Mouse (Mus musculus): ENCODE data around the gene Ephx1. TPM values are rescaled to one million over a fixed set of nuclear protein-coding genes. Genes with fewer than 3 reads are reported as not detected.

Gene Ephx1
- 3.6 and 4.0 TPM in 2 replicates for polyA plus RNA-seq (2015; fragmentation: Nextera tagmentation; extraction: Ambion mirVana)

GRCm38 (mm10) chr1:181020756-181021487 lies at the start of gene Ephx1:
Gene Ephx1 (minus strand): TSS chr1:181020904.
- Histone ChIP-seq H3K9me3 (no peaks in the 10 kb centered on the region), H3K4me2 (replicated peaks) (no peak within 1 kb of the TSS), H3K27ac (replicated peaks) (no peak within 1 kb of the TSS), H3K36me3 (no peaks in the 10 kb centered on the region), H3K27me3 (no peaks in the 10 kb centered on the region), H3K9ac (replicated peaks) (no peak within 1 kb of the TSS), H3K4me3 (no peak within 1 kb of the TSS), H3K4me1 (peaks cover 15% of the 10 kb centered on the region)
- WGBS, result 61% methylated on average over 5 of the region's 5 CpGs
- no peak for ATAC-seq (replicated peaks)

- Histone ChIP-seq H3K4me1 (no peaks in the 10 kb centered on the region), H3K4me2 (replicated peaks) (no peak overlapping the region), H3K27ac (replicated peaks) (no peak overlapping the region), H3K27me3 (no peaks in the 10 kb centered on the region), H3K9me3 (no peaks in the 10 kb centered on the region), H3K4me3 (no peak overlapping the region), H3K9ac (replicated peaks) (no peak overlapping the region), H3K36me3 (no peaks in the 10 kb centered on the region)
- ATAC-seq (replicated peaks), result no peak
- WGBS, result 67% methylated on average over 11 of the region's 11 CpGs
Observed at GRCm38 (mm10) chr1:181069671-181070070, 49.0 kb upstream of the Ephx1 start.

GRCm38 (mm10) chr1:181068344-181068743 lies 47.6 kb upstream of the Ephx1 start:
- Histone ChIP-seq H3K4me2 (replicated peaks) (no peak overlapping the region), H3K9me3 (no peaks in the 10 kb centered on the region), H3K27me3 (no peaks in the 10 kb centered on the region), H3K36me3 (no peaks in the 10 kb centered on the region), H3K27ac (replicated peaks) (no peak overlapping the region), H3K4me1 (no peaks in the 10 kb centered on the region), H3K4me3 (no peak overlapping the region), H3K9ac (replicated peaks) (no peak overlapping the region)
- no peak for ATAC-seq (replicated peaks)
- WGBS, result 93% methylated on average over 1 of the region's 1 CpGs

- H3K36me3 ChIP-seq, result no peaks in the 10 kb centered on the region
- no peak overlapping the region for H3K9ac ChIP-seq (replicated peaks)
- ATAC-seq (replicated peaks), result no peak
- no peaks in the 10 kb centered on the region for H3K9me3 ChIP-seq
- 83% methylated on average over 6 of the region's 6 CpGs for WGBS
- H3K27ac ChIP-seq (replicated peaks), result no peak overlapping the region
- H3K4me1 ChIP-seq, result no peaks in the 10 kb centered on the region
- H3K27me3 ChIP-seq, result no peaks in the 10 kb centered on the region
- H3K4me2 ChIP-seq (replicated peaks), result no peak overlapping the region
- no peak overlapping the region for H3K4me3 ChIP-seq
Observed at GRCm38 (mm10) chr1:181064648-181065047, 43.9 kb upstream of the Ephx1 start.

DNA sequence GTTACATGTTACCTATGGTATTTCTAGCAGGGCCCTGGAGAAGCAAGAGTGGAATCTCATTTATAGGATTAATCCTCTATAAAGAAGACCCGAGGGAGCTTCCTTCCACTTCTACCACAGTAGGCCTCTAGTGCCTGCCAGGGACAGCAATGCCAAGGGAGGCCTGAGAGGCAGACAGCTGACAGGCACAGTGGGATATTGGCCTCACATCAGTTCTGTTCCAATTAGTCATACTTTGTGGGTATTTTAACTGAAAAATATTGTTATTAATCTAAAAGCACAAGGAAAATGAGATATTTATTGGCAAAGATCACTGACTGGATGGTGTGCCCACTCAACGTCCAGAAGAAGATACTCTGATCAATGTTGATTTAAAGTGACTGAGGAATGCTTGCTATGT lies 43.3 kb upstream of the Ephx1 start:
- Histone ChIP-seq H3K27me3 (no peaks in the 10 kb centered on the region), H3K9ac (replicated peaks) (no peak overlapping the region), H3K4me2 (replicated peaks) (no peak overlapping the region), H3K4me3 (no peak overlapping the region), H3K4me1 (no peaks in the 10 kb centered on the region), H3K9me3 (no peaks in the 10 kb centered on the region), H3K27ac (replicated peaks) (no peak overlapping the region), H3K36me3 (no peaks in the 10 kb centered on the region)
- 66% methylated on average over 2 of the region's 2 CpGs for WGBS
- no peak for ATAC-seq (replicated peaks)

- H3K9me3 ChIP-seq, result no peaks in the 10 kb centered on the region
- no peaks in the 10 kb centered on the region for H3K27me3 ChIP-seq
- WGBS, result 77% methylated on average over 3 of the region's 3 CpGs
- no peak overlapping the region for H3K4me3 ChIP-seq
- H3K4me1 ChIP-seq, result no peaks in the 10 kb centered on the region
- H3K4me2 ChIP-seq (replicated peaks), result no peak overlapping the region
- H3K27ac ChIP-seq (replicated peaks), result no peak overlapping the region
- H3K9ac ChIP-seq (replicated peaks), result no peak overlapping the region
- ATAC-seq (replicated peaks), result no peak
- no peaks in the 10 kb centered on the region for H3K36me3 ChIP-seq
Observed at GRCm38 (mm10) chr1:181061784-181062485, 41.2 kb upstream of the Ephx1 start.

DNA sequence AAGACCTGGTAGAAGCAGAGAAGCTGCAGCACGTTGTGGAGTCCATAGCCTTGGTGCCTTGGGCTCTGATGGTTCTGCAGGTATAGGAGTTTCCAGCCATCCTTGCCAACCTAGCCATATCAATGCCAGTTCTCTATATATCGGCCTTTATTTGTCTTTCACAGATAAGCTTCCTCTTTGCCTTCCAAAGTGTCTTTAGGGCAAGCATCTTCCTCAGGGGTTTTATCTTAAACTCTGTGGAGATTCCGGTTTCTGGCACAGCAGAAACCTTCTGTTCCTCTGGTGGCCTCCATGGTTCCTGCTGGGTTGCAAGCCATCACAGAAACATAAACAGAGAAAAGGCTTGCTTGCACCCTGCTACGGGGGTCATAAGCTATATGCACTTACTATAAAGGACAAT lies 32.2 kb upstream of the Ephx1 start:
- H3K27ac ChIP-seq (replicated peaks), result no peak overlapping the region
- WGBS, result 84% methylated on average over 4 of the region's 4 CpGs
- H3K36me3 ChIP-seq, result no peaks in the 10 kb centered on the region
- no peak for ATAC-seq (replicated peaks)
- H3K9ac ChIP-seq (replicated peaks), result no peak overlapping the region
- no peaks in the 10 kb centered on the region for H3K4me1 ChIP-seq
- H3K9me3 ChIP-seq, result no peaks in the 10 kb centered on the region
- no peak overlapping the region for H3K4me3 ChIP-seq
- no peaks in the 10 kb centered on the region for H3K27me3 ChIP-seq
- no peak overlapping the region for H3K4me2 ChIP-seq (replicated peaks)

GRCm38 (mm10) chr1:181050937-181051336 lies 30.2 kb upstream of the Ephx1 start, which contains the start of gene 9130409I23Rik:
Gene 9130409I23Rik (plus strand): TSS chr1:181051237.
- no peak within 1 kb of the TSS for H3K4me2 ChIP-seq (replicated peaks)
- H3K36me3 ChIP-seq, result no peaks in the 10 kb centered on the region
- H3K4me3 ChIP-seq, result no peak within 1 kb of the TSS
- no peaks in the 10 kb centered on the region for H3K4me1 ChIP-seq
- H3K27me3 ChIP-seq, result no peaks in the 10 kb centered on the region
- WGBS, result 93% methylated on average over 6 of the region's 6 CpGs
- no peak within 1 kb of the TSS for H3K9ac ChIP-seq (replicated peaks)
- H3K27ac ChIP-seq (replicated peaks), result no peak within 1 kb of the TSS
- H3K9me3 ChIP-seq, result no peaks in the 10 kb centered on the region
- ATAC-seq (replicated peaks), result no peak

DNA sequence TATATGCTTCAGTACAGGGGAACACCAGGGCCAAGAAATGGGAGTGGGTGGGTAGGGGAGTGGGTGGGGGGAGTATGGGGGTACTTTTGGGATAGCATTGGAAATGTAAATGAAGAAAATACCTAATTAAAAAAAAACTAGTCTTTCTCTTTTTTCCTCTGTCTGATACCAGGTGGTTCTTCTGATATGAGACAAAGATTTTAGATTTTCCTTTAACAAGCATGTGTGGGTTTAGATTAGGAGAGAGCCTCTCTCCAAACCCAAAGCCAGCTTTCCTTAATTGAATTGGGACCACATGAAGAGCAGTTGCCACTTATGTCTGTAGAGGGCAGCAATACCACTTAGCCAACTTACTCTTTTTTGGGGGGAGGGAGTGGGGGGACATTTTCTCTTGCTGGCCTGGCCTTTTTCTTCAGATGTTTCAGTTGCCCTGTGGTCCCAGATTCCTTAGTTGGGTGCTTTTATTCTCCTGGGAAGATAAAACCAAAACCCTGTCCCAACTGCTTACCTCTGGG lies 28.7 kb upstream of the Ephx1 start:
- Histone ChIP-seq H3K36me3 (no peaks in the 10 kb centered on the region), H3K4me3 (no peak overlapping the region), H3K9ac (replicated peaks) (no peak overlapping the region), H3K4me2 (replicated peaks) (no peak overlapping the region), H3K9me3 (no peaks in the 10 kb centered on the region), H3K27ac (replicated peaks) (no peak overlapping the region), H3K27me3 (no peaks in the 10 kb centered on the region), H3K4me1 (no peaks in the 10 kb centered on the region)
- ATAC-seq (replicated peaks), result no peak

GRCm38 (mm10) chr1:181047520-181047919 lies 26.8 kb upstream of the Ephx1 start:
- WGBS, result 66% methylated on average over 1 of the region's 1 CpGs
- Histone ChIP-seq H3K4me1 (no peaks in the 10 kb centered on the region), H3K36me3 (no peaks in the 10 kb centered on the region), H3K27me3 (no peaks in the 10 kb centered on the region), H3K4me2 (replicated peaks) (no peak overlapping the region), H3K27ac (replicated peaks) (no peak overlapping the region), H3K9ac (replicated peaks) (no peak overlapping the region), H3K4me3 (no peak overlapping the region), H3K9me3 (no peaks in the 10 kb centered on the region)
- ATAC-seq (replicated peaks), result no peak

DNA sequence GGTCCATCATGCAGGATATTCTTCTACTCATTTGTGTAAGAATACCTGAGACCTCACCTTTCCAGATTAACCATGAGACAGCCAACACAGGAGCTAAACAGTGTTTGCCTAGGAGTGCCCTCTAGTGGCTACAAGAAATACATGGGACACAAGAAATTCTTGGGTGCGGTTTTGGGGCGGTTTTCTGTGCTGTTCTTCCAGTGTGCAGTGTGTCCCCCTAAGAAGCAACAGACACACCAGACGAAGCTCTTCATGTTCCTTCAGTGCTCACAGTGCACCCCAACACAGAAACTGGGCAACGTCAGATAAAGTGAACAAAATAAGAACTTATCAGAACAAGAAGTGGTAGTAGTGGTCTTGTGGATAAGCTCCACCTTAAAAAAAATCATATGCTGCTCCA lies 18.9 kb upstream of the Ephx1 start:
- no peak overlapping the region for H3K4me2 ChIP-seq (replicated peaks)
- no peak for ATAC-seq (replicated peaks)

GRCm38 (mm10) chr1:181037623-181038022 lies 16.9 kb upstream of the Ephx1 start:
- no peaks in the 10 kb centered on the region for H3K4me1 ChIP-seq
- H3K9ac ChIP-seq (replicated peaks), result no peak overlapping the region
- H3K27ac ChIP-seq (replicated peaks), result no peak overlapping the region
- no peaks in the 10 kb centered on the region for H3K27me3 ChIP-seq
- no peaks in the 10 kb centered on the region for H3K9me3 ChIP-seq
- no peaks in the 10 kb centered on the region for H3K36me3 ChIP-seq
- no peak for ATAC-seq (replicated peaks)
- 74% methylated on average over 4 of the region's 4 CpGs for WGBS
- no peak overlapping the region for H3K4me3 ChIP-seq
- H3K4me2 ChIP-seq (replicated peaks), result no peak overlapping the region

More for the DNA sequence above, 18.9 kb upstream of the Ephx1 start:
- 12% methylated on average over 4 of the region's 4 CpGs for WGBS
- Histone ChIP-seq H3K27ac (replicated peaks) (no peak overlapping the region), H3K4me3 (no peak overlapping the region), H3K36me3 (no peaks in the 10 kb centered on the region), H3K4me1 (no peaks in the 10 kb centered on the region), H3K9me3 (no peaks in the 10 kb centered on the region), H3K9ac (replicated peaks) (no peak overlapping the region), H3K27me3 (no peaks in the 10 kb centered on the region)
